Mouse (Mus musculus): ENCODE results near the gene Gm20431.

GRCm38 (mm10) chr2:167695491-167695890, 34.2 kb upstream of the Gm20431 start:
- no peak for TF ChIP-seq CTCF (IDR thresholded peaks at IDR 0.05; ENCODE audit: control insufficient read depth, insufficient read depth, insufficient read length)
- no peak for TF ChIP-seq MYOG (IDR thresholded peaks at IDR 0.05; ENCODE audit: control insufficient read depth, extremely low read depth, insufficient read length)
- TF ChIP-seq MYOD1 (IDR thresholded peaks at IDR 0.05; ENCODE audit: control insufficient read depth, insufficient read length, low read depth): no peak
- no peak for TF ChIP-seq USF1 (IDR thresholded peaks at IDR 0.05; ENCODE audit: low read depth)
- no peak for TF ChIP-seq FOSL1 (IDR thresholded peaks at IDR 0.05; ENCODE audit: insufficient read depth, low read length, poor library complexity, severe bottlenecking)
- TF ChIP-seq MAX (IDR thresholded peaks at IDR 0.05): no peak
- TF ChIP-seq CEBPB (IDR thresholded peaks at IDR 0.05; ENCODE audit: low read depth): no peak

All from C2C12 (cell line).